Mouse (Mus musculus): Measurements from ENCODE around the gene Ints11.

DNA sequence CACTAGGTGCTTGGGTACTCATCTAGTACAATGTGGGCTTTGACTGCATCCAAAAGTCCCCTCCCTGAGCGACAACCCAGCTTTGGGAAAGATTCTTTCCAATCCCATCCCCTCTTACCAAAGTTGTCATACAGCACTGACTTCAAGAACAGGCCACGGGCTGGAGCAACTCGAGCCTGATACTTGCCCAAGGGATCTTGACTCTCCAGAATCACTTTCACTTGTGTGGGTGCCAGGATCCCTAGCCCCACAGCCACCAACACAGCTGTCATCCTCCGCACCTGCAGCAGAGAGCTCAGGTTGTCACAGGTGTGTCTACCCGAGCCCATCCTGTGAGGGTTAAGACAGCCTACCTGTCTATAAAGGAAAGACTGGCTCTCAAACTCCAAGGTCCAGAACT lies 20.0 kb downstream of the Ints11 start:
- TF ChIP-seq CTCF (IDR thresholded peaks at IDR 0.05; ENCODE audit: low read depth) = no peak
- TF ChIP-seq EP300 (IDR thresholded peaks at IDR 0.05; ENCODE audit: low read depth) = no peak

Data from heart, postnatal 0 days (tissue).